8 mouse cellular contexts compared by ENCODE assay signal in genomic region chr13:63431857-63432191, GRCm38 (mm10).
DNase-seq lines count a peak whose midpoint lies in the region; ATAC-seq and TF ChIP-seq lines count a peak whose summit lies in the region.

No protein-coding gene starts in this region.

- WGBS in heart, embryonic 12.5 days = 9% methylated on average over 5 of the region's 5 CpGs
- 15% methylated on average over 5 of the region's 5 CpGs for WGBS in forebrain, embryonic 14.5 days
- 4% methylated on average over 5 of the region's 5 CpGs for WGBS in liver, embryonic 15.5 days (ENCODE audit: insufficient replicate concordance)

- TF ChIP-seq POLR2A in ES-Bruce4 (IDR thresholded peaks at IDR 0.05; ENCODE audit: insufficient read depth, low read length) = no peak

- H3K4me2 ChIP-seq in heart, embryonic 12.5 days = peak overlapping the region; percentile 71
- H3K4me2 ChIP-seq in forebrain, embryonic 14.5 days (ENCODE audit: low read length) = peak overlapping the region; percentile 61
- H3K4me2 ChIP-seq in liver, embryonic 15.5 days = peak overlapping the region; percentile 83

- peak overlapping the region; percentile 73 for H3K4me3 ChIP-seq in heart, embryonic 12.5 days
- peak overlapping the region; percentile 91 for H3K4me3 ChIP-seq in ES-Bruce4 (ENCODE audit: low read depth, low read length)
- peak overlapping the region; percentile 58 for H3K4me3 ChIP-seq in forebrain, embryonic 14.5 days (ENCODE audit: low read depth, low read length)
- H3K4me3 ChIP-seq in liver, embryonic 15.5 days (replicated peaks) = peak overlapping the region; percentile 75

- peak overlapping the region; percentile 99 for H3K27ac ChIP-seq in heart, embryonic 12.5 days (ENCODE audit: poor library complexity, severe bottlenecking)
- peak overlapping the region; percentile 92 for H3K27ac ChIP-seq in ES-Bruce4 (ENCODE audit: insufficient read depth, low read length)
- peak overlapping the region; percentile 91 for H3K27ac ChIP-seq in forebrain, embryonic 14.5 days (ENCODE audit: low read depth, low read length)
- H3K27ac ChIP-seq in liver, embryonic 15.5 days (replicated peaks) = peak overlapping the region; percentile 94

- H3K9me3 ChIP-seq in heart, embryonic 12.5 days (replicated peaks) = no peaks in the 10 kb centered on the region
- no peaks in the 10 kb centered on the region for H3K9me3 ChIP-seq in ES-Bruce4 (replicated peaks; ENCODE audit: control insufficient read depth, insufficient read depth, low read length, poor library complexity, severe bottlenecking)
- no peaks in the 10 kb centered on the region for H3K9me3 ChIP-seq in forebrain, embryonic 14.5 days (replicated peaks; ENCODE audit: control insufficient read depth, low read length)
- no peaks in the 10 kb centered on the region for H3K9me3 ChIP-seq in liver, embryonic 15.5 days (replicated peaks)

- no peak for ATAC-seq in heart, embryonic 12.5 days (ENCODE audit: insufficient number of reproducible peaks, low FRiP score)
- no peak for ATAC-seq in forebrain, embryonic 14.5 days
- peak; percentile 17 for ATAC-seq in liver, embryonic 15.5 days (ENCODE audit: insufficient read depth)
- no peak for ATAC-seq in megakaryocyte progenitor cell, adult 5-6 weeks (replicated peaks; ENCODE audit: poor library complexity)

- TF ChIP-seq EP300 in ES-Bruce4 (IDR thresholded peaks at IDR 0.05; ENCODE audit: insufficient read depth, low read depth, low read length) = no peak

- H3K36me3 ChIP-seq in heart, embryonic 12.5 days = no peaks in the 10 kb centered on the region
- H3K36me3 ChIP-seq in ES-Bruce4 (ENCODE audit: control insufficient read depth, insufficient read depth, low read length, poor library complexity, severe bottlenecking) = no peaks in the 10 kb centered on the region
- no peaks in the 10 kb centered on the region for H3K36me3 ChIP-seq in forebrain, embryonic 14.5 days (ENCODE audit: control insufficient read depth, insufficient read depth, low read length)
- H3K36me3 ChIP-seq in liver, embryonic 15.5 days (replicated peaks) = no peaks in the 10 kb centered on the region

- no peak for TF ChIP-seq CTCF in ES-Bruce4 (IDR thresholded peaks at IDR 0.05; ENCODE audit: low read depth, low read length)

- peak overlapping the region; percentile 82 for H3K9ac ChIP-seq in heart, embryonic 12.5 days
- peak overlapping the region; percentile 88 for H3K9ac ChIP-seq in ES-Bruce4 (ENCODE audit: low read depth, poor library complexity, severe bottlenecking)
- peak overlapping the region; percentile 73 for H3K9ac ChIP-seq in forebrain, embryonic 14.5 days (ENCODE audit: low read length)
- peak overlapping the region; percentile 76 for H3K9ac ChIP-seq in liver, embryonic 15.5 days

- no peak for DNase-seq in heart, postnatal 4 days
- no peak for DNase-seq in forebrain, embryonic 14.5 days (ENCODE audit: low spot score)
- DNase-seq in urinary bladder, adult 18-20 months (ENCODE audit: low spot score in 2 of 2) = no peak
- DNase-seq in adipocyte (ENCODE audit: low spot score) = no peak

- H3K27me3 ChIP-seq in heart, embryonic 12.5 days (replicated peaks) = no peaks in the 10 kb centered on the region
- H3K27me3 ChIP-seq in ES-Bruce4 (ENCODE audit: control insufficient read depth, insufficient read depth, low read length, poor library complexity, severe bottlenecking) = no peaks in the 10 kb centered on the region
- no peaks in the 10 kb centered on the region for H3K27me3 ChIP-seq in forebrain, embryonic 14.5 days (replicated peaks; ENCODE audit: control insufficient read depth, insufficient read depth, low read length)
- no peaks in the 10 kb centered on the region for H3K27me3 ChIP-seq in liver, embryonic 15.5 days

- peaks cover 6% of the 10 kb centered on the region for H3K4me1 ChIP-seq in heart, embryonic 12.5 days (replicated peaks)
- no peaks in the 10 kb centered on the region for H3K4me1 ChIP-seq in ES-Bruce4 (ENCODE audit: control insufficient read depth, insufficient read depth, low read length)
- H3K4me1 ChIP-seq in forebrain, embryonic 14.5 days (ENCODE audit: control insufficient read depth, insufficient read depth, low read length) = no peaks in the 10 kb centered on the region
- H3K4me1 ChIP-seq in liver, embryonic 15.5 days (replicated peaks) = peaks cover 18% of the 10 kb centered on the region
